Mouse (Mus musculus): Measurements from ENCODE around the gene Abhd14b.

- TF ChIP-seq CTCF (IDR thresholded peaks at IDR 0.05; ENCODE audit: borderline replicate concordance, extremely low read depth, insufficient read depth, insufficient read length), result no peak
- TF ChIP-seq POLR2A (IDR thresholded peaks at IDR 0.05; ENCODE audit: borderline replicate concordance, extremely low read depth, insufficient read depth, insufficient read length, poor library complexity, severe bottlenecking), result no peak
Observed at GRCm38 (mm10) chr9:106473753-106474105, 26.5 kb downstream of the Abhd14b start.

All from brain, embryonic 14.5 days (tissue).